Mouse (Mus musculus) layer of hippocampus, adult 2 months (tissue): Measurements from ENCODE around the gene Ces4a. TPM values are rescaled to one million over a fixed set of nuclear protein-coding genes. Genes with fewer than 3 reads are reported as not detected.
"Not testable (repeated sequence)": the region's sequence is repeated elsewhere in the genome, so short reads cannot be mapped to it uniquely, and the experiment has no call there.

ENCODE experiments used
- DNase-seq, 2 experiments: peaks; one replicate each; pipeline ENCODE4 v3.0.0; 2022; ENCODE audit warnings: low spot score in 2 of 2
- H3K27ac ChIP-seq: fragments of 200-600 bp; 2 replicates; pipeline ENCODE4 v1.8.1; 2022
- H3K4me3 ChIP-seq: fragments of 200-600 bp; 2 replicates; pipeline ENCODE4 v1.8.1; 2022; ENCODE audit warnings: mild to moderate bottlenecking
- CTCF ChIP-seq: fragments of 200-600 bp; conservative IDR thresholded peaks from 2 replicates; pipeline ENCODE4 v1.8.1; 2022; ENCODE audit warnings: antibody characterized with exemption, mild to moderate bottlenecking, moderate library complexity
- long read RNA-seq, 2 experiments: library from polyadenylated mRNA; stranded (forward); transcript quantifications; one replicate each; pipeline ENCODE4 v2.0.0; 2021; ENCODE audit warnings: borderline mapping rate in 2 of 2
- total RNA-seq, 2 experiments: library from RNA; stranded (reverse); gene quantifications; 2 replicates each; pipeline ENCODE4 v1.2.3; 2021

Gene Ces4a
- not detected for total RNA-seq
- long read RNA-seq, experiment 1, partial matches to known transcripts, result 0 of 5 reads
- long read RNA-seq, experiment 1, other reads (novel, unspliced or antisense), result 5 of 5 reads
- long read RNA-seq, experiment 2, partial matches to known transcripts, result 0 of 4 reads
- long read RNA-seq, experiment 2, other reads (novel, unspliced or antisense), result 4 of 4 reads

DNA sequence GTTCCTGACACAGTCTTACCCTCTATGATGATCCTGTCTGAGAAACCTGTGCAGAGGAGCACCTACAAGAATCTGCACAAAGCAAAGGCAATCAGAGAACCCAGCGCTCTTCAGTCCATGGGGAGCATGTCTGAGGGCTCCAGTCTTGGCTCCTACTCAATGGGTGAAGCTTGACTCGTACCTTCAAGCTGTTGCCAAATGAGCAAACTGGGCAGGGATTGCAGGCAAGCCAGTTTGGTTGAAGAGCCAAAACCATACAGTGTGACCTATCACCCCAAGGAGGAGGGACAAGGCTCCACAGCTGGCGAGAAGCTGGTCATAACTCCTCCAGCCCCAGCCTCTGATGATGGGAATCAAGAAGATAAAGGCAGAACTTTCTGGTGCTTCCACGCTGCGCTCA is at the start of gene Ces4a:
TSS of gene Ces4a (plus strand) at position 292 of the 400 bp plus-strand sequence.
- no peak for TF ChIP-seq CTCF
- DNase-seq, result no peak
- no peak within 1 kb of the TSS for H3K4me3 ChIP-seq

DNA sequence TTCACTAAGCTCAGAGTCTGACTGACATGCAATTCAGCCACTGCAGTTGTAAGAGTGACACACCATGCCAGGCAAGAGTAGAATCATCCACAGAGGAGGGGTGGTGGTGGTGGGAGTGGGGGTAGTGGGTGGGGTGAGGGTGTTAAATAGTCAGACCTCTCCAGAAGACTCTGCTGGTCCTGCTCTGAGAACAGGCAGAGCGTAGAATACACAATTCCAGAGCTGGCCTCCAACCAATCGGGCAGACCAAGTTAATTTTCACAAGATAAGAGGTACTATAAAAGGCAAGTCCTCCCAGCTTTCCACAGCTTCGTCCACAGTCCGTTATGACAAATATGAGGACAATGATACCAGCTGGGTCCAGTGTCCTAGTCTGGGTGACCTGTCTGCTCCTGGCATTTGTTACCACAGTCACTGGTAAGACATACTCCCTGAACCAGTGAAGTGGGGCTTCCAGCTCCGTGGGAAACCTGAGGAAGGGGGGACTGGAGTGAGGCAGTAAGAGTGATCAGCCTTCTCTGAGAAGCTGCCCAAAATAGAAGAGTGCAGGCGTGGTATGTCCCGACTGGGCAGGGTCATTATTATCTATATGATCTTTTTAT is 48.0 kb upstream of the Ces4a start, which contains the start of gene Ces3b:
TSS of gene Ces3b (plus strand) at position 305 of the 602 bp plus-strand sequence.
- Histone ChIP-seq H3K4me3 (no peak within 1 kb of the TSS), H3K27ac (no peak within 1 kb of the TSS)
- TF ChIP-seq CTCF, result no peak
- DNase-seq, result no peak

More for the DNA sequence above, at the start of gene Ces4a:
- no peak within 1 kb of the TSS for H3K27ac ChIP-seq

DNA sequence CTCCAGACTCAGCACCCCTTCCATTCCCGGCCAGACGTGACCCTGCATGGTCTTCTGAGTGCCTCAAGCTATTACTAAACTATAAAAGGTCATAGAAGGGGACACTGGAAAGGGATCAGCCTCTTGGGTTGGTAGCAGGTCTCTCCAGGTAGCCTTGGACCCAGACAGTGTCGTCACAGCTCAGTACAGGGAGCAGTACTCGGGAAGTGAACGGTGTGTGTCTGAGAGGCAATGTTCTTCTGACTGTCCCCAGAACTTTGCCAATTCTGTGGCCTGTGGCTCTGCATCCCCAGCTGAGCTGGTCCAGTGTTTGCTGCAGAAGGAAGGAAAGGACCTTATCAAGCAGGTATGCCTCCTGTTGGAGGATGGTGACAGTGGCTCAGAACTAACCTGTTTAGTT is 43.4 kb upstream of the Ces4a start:
- not testable (repeated sequence) for DNase-seq, H3K4me3 ChIP-seq, H3K27ac ChIP-seq

DNA sequence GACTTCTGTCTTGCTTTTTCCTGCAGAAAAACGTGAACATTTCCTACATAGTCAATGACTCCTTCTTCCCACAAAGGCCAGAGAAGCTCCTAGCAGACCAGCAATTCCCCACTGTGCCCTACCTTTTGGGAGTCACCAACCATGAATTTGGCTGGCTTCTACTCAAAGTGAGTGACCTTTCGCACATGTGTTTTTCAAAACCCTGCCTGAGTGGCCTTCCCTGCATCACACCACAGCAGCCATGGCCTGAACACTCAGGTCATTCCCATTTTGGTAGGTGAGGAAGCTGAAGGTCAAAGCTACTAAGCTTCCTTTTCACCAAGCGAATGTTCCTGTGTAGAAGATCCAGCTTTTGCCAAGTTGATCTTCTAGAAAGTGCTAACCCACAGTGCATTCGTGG is 43.0 kb upstream of the Ces4a start:
- no peak for DNase-seq
- H3K27ac ChIP-seq, result no peak overlapping the region
- TF ChIP-seq CTCF, result no peak
- no peak overlapping the region for H3K4me3 ChIP-seq

DNA sequence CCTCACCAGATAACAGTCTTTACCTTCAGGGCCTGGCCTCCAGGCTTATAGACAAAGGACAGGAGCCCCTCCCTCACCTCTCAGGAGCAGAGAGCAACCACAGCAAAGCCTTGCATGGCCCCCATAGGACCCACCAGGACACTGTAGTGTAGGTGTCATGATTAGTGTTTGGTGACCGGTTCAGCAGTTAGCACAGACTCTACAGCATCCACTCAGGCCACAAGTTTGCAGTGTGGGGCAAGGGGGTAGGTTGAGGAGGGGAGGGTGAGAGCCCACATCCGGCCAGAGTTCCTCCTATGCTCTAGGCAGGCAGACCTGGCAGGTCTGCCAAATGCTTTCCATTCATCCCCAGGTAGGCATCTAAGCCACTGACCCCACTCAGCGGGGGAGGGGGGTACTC is 37.6 kb upstream of the Ces4a start:
- no peak for DNase-seq

DNA sequence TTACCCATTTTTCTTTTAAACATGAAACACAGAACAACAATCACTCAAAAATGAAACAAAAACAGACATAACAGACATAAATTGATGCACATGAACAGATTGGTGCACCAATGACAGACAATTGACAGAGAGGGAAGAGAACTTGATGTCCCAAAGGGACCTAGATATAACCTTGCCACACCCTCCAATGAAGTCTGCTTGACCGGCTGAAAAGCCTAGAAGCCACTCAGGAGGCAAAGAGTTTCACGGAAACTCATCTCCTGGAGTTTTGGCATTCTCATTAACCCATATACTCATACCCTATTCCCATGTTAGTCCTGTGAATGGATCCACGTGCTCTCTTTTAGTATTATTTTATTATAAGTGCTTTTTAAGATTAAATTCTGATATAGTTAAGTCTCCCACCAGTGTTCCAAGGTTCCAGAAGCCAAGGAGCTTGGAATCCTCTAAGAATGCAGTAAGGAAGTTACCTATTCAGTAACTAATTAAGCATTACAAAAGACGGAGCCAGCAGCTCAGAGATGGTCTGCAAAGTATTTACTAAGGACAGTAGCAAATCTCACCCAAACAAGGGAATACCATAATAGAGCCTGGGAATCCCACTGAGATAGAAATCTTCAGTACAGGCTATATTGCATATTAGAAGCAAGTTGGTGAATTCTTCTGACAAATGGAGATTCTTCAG is 29.4 kb upstream of the Ces4a start:
- DNase-seq, H3K27ac ChIP-seq, H3K4me3 ChIP-seq: not testable (repeated sequence)

More for the DNA sequence above, 37.6 kb upstream of the Ces4a start:
- Histone ChIP-seq H3K4me3 (no peak overlapping the region), H3K27ac (no peak overlapping the region)
- no peak for TF ChIP-seq CTCF

DNA sequence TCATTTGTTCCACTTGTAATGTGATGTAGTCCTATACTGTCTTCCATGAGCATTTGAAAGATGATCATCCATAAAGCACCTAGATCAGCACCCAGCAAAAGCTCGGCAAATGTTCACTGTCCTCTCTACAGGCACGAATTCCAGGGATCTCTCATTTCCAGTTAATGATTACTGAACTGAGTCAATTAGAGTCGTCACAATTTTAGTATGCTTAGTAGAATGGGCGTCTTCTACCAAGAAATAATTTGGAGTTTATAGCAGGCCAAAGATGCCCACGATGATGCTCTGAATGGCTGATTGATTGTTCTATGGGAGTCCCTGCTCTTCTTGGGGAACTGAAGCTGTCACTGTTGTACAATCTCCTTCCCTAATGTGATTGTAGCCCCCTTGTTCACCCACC is 27.9 kb upstream of the Ces4a start:
- not testable (repeated sequence) for H3K4me3 ChIP-seq, H3K27ac ChIP-seq, DNase-seq

DNA sequence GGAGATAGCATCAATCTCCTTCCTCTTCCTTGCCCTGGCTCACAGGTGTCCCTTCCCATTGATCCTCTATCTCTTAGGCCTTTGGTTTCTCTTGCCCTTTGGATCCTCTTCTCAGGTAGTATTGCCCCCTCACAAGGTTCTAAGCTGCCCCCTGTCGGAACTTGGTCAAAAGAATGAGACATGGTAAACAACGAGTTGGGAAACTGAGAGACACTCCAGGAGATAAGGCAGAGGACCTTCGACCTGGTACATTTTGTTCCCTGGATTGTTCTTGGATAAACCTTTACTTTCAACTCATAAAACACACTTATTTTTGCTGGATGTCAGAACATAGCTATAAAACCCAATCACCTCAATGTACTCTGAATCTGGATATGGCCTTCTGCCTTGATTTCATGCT is 27.4 kb upstream of the Ces4a start:
- no peak overlapping the region for H3K27ac ChIP-seq
- TF ChIP-seq CTCF, result no peak
- no peak for DNase-seq
- H3K4me3 ChIP-seq, result no peak overlapping the region

DNA sequence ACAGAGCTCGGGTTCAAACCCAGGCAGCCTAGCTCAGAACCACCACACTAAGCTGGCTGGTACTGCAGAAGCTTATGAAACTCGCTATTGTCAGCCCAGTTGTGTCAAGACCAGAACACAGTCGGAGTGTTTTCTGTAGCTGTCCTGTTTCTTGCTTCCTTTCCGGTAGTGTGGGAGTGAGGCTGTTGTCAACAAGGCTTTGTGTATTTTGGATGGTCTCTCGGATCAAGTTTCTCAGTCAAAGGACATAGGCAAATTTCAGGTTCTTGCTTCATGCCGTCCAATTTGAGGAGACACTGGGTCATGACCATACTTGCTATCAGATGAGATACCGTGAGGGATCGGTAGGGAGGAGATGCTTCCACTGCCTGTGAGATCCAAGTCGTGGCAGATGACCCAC is 1.7 kb upstream of the Ces4a start:
- DNase-seq, result no peak
- no peak for TF ChIP-seq CTCF

DNA sequence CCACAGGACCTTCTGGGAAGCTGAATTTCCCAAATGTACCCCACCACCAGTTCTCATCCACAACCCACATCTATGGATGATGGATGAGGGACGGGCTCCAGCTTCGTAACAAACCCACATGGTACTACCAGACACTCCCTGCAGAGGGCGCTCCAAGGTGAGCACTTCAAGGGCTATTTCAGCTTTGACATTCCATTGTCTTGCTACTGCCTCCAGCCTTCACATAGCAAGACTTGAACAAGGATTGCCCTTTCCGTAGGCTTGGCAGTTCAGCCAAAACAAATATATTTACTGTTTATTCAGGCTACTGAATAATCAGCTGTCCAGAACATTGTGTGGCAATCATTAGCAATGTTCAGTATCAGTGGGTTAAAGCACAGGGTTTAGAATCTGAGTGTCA is 6.8 kb downstream of the Ces4a start:
- Histone ChIP-seq H3K27ac (no peak overlapping the region), H3K4me3 (no peak overlapping the region)
- peak; percentile 16 to 79 for DNase-seq
- peak; percentile 93 for TF ChIP-seq CTCF

More for the DNA sequence above, 1.7 kb upstream of the Ces4a start:
- H3K27ac ChIP-seq, result no peak overlapping the region
- H3K4me3 ChIP-seq, result no peak overlapping the region

DNA sequence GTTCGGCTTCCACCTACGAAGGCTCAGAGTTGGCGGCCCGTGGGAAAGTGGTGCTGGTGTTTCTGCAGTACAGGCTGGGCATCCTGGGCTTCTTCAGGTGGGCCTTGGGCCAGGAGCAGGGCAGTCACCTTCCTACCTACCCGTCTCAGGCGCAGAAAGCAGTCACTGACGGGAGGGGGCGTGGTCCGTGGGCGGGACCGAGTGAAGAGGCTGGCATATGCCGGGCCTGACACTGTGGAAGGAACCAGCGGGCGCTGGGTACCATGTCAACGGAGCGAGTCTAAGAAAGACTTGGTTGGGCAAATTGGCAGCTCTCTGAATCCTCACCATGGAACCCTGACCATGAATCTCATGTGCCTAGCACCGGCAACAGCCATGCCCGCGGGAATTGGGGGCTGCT is 10.8 kb downstream of the Ces4a start:
- Histone ChIP-seq H3K27ac (no peak overlapping the region), H3K4me3 (no peak overlapping the region)
- TF ChIP-seq CTCF, result no peak
- DNase-seq, result no peak

DNA sequence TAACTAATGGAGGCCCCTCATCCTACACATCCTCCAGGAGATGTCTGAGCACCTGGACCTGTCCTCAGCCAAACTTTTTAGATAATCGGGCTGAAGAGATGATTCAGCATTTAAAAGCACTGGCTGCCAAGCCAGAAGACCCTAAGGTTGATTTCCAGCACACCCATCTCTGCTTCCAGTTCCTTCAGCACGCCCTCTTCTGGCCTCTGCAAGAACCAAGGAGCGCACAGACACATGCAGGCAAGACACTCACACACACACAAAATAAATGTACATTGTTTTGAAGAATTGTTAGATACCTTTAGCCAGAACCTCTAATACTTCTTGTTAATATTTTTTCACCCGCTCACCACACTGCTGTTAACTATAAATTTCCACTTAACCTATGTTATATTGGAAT is 20.1 kb downstream of the Ces4a start:
- TF ChIP-seq CTCF, result peak; percentile 16; the same call in 1 of the 2 replicates
- Histone ChIP-seq H3K27ac (no peak overlapping the region), H3K4me3 (no peak overlapping the region)
- no peak for DNase-seq

DNA sequence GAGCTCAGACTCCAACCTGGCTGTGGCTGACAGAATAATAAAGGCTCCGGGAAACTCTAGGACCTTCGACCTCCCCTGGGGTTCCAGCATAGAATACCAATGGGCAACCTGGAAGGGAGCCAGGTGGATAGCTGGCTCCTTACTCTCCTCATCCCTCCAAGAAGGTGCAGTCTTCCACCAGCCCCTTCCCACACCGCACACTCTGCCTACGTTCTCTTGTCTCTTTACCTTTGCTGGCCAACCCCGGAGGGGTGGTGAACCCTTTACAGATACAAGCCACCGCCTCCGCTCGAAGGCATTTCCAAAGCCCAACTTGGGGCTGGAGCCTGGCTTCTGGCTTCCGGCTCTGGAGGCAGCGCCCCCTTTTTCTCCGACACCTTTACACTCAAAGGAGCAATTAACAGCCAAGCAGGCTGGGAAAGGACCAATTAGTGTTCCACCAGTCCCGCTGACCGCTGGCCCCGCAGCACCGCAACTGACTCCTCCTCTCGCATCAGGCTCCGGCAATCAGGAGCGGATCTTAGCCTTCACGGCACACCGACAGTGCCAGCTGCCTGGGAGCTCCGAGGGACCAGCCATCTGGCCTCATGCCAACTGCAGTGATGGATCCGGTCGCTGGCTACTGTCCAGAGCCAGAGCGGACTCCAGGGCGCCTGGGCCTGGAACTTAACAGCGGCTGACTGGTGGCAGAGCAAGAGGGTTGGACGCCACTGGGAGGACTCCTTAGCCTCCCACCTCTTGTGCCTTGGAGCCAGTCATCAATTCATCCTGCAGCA is 21.2 kb downstream of the Ces4a start:
- TF ChIP-seq CTCF, result 0 out of 2 replicates have a peak, but pooled peaks have one; percentile 1

More for the DNA sequence above, 21.2 kb downstream of the Ces4a start:
- H3K27ac ChIP-seq, result peak overlapping the region; percentile 67; the same call in 1 of the 2 replicates
- peak; percentile 72 to 73 for DNase-seq
- peak overlapping the region; percentile 50 for H3K4me3 ChIP-seq
